Mouse (Mus musculus) urinary bladder, postnatal 14 days (tissue): ENCODE measurements around the gene Atf4.
A peak's percentile ranks its signal among the peaks of the same experiment; 100 is the strongest.

Experiments
- DNase-seq: peaks from one replicate; pipeline ENCODE4 v3.0.0; 2021; ENCODE audit warnings: low spot score

Atf4 gene

GRCm38 (mm10) chr15:80249672-80250071 lies 5.3 kb upstream of the Atf4 start:
- no peak for DNase-seq

DNA sequence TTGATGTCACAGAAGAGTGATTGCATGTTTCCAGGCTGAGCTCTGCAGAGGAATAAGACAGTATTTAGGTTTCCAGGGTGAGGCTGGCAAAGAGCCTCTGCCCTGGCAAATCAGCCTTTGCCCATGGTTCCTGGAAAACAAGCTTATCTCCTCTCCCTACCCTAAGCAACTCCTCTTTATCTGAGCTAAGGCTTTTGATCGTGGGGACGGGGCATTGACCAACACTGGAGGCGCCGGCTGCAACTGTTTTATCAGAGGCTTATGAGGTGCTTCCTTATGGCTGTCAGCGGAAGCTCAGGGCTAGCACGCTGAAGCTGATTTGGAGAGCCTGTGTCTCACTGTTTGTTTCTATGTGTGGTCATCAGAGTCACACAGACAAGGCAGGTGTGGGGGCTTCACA lies 4.4 kb upstream of the Atf4 start:
- no peak for DNase-seq

DNA sequence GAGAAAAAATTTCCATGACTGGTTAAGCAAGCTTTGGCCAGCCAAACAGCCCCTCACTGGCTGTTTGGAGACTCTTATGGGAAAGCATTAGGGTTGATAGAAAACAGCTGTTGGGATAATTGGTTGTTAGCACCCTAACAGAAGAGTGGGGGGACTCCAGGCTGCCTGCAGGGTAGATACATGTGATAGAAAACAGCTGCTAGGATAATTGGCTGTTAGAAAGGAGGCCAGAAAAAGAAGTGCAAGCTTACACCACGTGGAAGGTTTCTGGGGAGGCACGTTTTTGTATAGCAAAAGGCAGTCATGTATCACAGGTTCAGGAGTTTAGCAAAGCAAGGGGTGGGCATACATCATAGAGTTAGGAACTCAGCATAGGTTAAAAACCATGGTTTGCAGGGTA lies 1.5 kb upstream of the Atf4 start:
- DNase-seq, result no peak

GRCm38 (mm10) chr15:80254207-80254606 lies 777 bp upstream of the Atf4 start:
- peak; percentile 63 for DNase-seq

DNA sequence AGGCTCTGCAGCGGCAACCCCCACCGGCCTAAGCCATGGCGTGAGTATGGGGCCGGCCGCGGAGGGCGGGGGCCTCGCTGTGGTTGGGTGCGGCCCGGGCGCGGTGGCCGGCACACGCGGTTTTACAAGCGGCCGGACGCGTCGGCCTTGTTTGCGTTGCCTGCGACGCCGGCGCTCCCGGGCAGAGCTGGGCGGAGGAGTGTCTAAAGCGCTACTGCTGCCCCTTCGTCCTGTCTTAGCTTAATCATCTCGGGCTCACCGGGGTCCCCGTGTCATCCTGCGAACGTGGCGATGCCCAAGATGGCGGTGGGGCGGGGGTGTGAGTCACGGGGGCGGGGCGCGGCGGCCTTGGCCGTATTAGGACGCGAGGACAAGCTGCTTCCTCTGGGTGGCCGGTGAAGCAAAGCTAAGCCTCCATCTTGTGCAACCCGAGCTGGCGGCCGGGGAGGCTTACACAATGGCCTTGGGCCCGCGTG lies 700 bp downstream of the Atf4 start:
- DNase-seq, result peak; percentile 85

DNA sequence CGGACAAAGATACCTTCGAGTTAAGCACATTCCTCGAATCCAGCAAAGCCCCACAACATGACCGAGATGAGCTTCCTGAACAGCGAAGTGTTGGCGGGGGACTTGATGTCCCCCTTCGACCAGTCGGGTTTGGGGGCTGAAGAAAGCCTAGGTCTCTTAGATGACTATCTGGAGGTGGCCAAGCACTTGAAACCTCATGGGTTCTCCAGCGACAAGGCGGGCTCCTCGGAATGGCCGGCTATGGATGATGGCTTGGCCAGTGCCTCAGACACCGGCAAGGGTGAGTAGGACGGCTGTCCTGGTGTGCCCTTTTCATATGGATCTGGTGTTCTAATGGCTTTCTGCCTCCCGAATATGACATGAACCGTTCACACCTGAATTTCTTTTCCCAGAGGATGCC lies 1.3 kb downstream of the Atf4 start:
- DNase-seq, result no peak

GRCm38 (mm10) chr15:80256656-80257601 lies 1.9 kb downstream of the Atf4 start:
- no peak for DNase-seq

GRCm38 (mm10) chr15:80257602-80258239 lies 2.7 kb downstream of the Atf4 start:
- DNase-seq, result peak; percentile 29

DNA sequence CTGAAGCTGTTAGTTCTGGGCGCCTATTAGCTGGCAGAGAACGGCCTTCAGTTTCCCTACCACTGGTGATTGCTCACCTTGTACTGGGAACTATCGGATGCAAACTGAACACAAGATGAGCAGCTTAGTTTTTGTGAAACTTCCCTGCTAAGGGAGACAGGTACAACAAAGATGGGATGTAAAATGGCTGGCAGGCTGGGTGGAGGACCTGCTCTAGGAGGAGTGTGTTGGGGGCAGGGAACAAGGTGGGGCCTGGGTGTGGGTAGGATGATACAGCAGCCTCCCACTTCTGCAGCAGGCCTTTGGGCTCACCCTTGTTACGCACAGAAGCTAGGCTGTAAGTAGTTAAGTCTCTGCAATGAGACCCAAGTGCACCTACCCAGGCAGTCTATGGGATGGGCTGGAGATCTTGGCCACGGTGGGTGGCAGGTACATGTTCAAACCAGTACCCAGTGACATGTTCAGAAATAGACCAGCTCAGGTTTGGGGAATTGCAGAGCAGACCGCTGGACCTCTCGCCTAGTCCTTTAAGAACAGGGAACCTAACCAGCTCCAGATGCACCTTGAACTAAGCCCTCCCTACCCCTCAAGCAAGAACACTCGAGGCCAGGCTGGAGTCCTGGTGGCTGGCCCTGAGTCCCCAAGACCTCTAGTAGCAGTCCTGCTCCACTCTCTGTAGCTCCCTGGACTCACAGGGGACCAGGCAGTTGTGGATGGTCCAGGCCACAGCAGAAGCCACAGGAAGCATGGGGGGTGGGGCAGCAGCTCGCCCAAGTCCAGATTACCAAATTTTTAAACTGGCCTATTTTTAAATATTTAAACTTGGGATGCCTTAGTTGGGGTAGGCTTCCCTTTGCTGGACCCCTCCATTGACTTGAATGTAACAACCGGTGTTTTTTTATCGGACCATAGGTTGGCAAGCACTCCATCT lies 3.5 kb downstream of the Atf4 start:
- no peak for DNase-seq

DNA sequence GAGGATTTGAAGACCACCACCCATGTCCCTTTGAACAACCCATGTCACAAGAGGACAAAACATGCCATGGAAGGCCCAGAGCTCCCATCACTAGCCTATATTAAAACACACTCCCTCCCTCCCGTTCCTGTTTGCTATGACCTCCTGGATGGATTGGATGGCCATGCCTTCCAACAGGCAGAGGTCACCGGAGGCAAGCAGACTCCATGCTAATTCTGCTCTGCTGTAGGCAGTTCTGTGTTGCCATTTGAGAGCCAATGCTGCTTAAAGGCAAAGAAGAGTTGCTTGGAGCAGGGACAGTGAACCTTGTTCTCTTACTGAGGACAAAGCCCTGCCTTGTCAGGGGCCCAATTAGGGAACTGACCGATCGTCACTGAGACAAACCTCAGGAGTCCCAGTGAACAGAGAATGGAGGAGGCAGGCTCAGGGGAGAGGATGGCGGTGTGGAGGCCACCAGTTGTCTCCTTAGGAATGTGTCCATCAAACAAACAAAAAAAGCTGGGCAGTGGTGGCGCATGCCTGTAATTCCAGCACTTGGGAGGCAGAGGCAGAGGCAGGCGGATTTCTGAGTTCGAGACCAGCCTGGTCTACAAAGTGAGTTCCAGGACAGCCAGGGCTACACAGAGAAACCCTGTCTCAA lies 4.5 kb downstream of the Atf4 start:
- no peak for DNase-seq

DNA sequence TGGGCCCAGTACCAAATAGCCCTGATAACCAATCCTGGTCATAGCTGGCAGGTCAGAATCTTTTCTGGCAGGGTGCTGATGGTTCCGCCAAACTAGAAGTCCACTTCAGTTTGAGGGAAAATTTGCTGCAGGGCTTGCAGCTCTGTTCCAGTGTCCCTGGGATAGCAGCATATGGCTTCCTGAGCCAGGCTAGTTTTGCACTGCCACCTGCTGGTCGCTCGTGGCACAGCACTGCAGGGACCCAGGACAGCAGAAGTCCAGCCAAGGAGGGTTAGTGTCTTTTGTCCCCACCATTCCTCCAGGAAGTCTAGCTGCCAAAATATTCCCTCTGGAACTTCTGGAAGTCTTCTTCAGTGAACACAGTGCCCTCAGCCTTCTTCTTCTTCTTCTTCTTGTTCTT lies 5.7 kb downstream of the Atf4 start:
- peak; percentile 85 for DNase-seq

DNA sequence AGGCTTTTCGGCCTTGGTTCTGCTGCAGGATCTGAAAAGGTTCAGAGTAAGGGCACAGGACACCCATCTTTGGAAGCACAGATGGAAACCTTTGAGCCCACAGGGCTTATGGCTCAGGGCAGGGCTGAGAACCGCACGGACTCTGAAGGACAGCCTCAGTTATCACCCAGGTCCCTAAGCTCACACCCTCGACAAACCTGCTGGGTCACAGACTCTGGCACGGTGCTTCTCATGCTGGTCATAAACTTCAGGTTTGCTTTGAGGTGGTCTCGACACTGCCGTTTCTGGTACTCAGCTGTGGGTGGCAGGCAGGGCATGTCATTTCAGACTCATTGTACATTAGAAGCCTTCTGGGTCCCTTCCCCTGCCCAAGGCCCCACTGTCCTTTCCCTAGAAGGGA lies 6.1 kb downstream of the Atf4 start:
- DNase-seq, result no peak

DNA sequence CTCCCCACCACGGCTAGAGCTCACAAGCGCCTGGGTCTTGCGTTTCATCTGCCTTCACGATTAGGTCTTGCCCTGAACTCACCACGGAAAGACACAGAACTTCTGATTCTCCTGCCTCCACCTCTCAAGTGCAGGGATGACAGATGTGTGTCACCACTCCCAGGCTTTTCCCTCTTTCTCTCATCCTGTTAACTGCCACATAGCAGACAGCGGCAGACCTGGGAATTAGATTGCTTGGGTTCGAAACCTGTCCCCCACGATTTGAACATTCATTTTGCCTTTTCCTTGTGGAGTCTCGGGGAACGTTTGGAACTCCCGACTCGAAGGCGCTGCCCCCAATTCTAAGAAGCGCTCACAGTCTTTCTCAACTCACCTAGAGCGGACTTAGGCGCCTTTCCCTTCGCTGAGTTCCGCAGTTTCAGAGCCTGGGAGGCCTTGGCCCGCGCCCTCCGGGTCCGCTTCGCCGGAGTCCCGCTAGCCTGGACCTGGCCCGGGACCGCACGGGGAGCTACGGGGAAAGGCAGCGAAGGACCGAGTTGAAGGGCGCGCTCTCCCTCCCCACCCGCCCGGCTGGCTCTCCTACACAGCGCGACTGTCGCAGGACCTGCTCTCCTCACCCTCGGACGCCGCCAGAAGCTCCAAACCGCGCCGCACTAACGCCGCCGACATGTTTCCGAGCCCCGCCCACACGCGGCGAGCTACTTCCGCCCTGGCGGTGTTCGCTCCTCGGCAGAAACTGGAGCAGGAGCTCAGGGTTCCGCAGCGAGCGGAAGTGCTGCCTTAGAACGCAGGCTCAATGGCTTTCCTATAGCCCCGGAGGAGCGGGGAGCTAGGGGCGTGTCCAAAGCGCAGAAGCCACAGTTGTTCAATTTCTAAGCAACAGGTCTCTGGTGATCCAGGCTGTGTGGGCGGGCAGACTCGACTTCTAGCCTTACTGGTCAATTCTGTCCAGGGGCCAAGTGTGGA lies 8.9 kb downstream of the Atf4 start, which contains the start of gene Rps19bp1:
Rps19bp1 (minus strand) TSS at position 706 of the 966 bp plus-strand sequence.
- peak; percentile 89 for DNase-seq

DNA sequence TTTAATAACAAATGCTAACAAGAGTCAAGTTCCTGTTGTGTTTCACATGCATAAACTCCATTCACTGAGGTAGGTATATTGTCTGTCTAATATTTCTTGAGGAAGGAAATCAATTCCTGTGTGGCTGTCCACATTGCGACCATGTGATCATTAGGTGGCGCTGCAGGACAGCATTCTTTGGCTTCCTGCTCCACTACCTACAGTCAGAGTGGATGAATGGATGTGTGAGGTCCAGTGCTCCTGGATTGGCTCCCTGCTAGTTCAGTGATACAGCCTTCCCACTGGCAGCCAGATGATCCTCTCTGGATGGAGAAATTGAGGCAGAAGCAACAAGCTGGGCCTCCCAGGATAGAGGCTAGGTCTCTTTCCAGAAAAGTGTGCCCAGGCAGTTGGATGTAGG lies 11.3 kb downstream of the Atf4 start:
- peak; percentile 83 for DNase-seq

GRCm38 (mm10) chr15:80271858-80272396 lies 16.9 kb downstream of the Atf4 start:
- DNase-seq, result no peak

DNA sequence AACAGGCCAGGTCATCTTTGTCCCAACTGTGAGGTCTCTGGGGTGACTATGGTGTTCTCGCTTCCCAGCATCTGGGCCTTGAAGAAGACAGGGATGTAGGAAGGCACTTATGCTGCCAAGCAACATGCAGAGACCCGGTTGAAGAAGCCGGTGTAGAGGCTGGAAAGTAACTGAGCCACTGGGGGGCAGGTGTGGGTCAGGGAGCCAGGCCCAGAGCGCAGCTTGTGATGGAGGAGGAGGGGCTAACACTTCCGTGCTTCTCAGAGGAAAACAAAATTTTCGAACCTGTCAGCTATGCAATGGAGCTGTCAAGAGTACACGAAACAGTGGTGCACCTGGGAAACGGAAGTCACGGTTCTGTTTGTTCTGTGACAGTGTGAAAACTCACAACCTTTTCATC lies 22.1 kb downstream of the Atf4 start:
- DNase-seq, result no peak

- peak; percentile 68 for DNase-seq
These were observed 22.6 kb downstream of the Atf4 start for GRCm38 (mm10) chr15:80277625-80278024.

DNA sequence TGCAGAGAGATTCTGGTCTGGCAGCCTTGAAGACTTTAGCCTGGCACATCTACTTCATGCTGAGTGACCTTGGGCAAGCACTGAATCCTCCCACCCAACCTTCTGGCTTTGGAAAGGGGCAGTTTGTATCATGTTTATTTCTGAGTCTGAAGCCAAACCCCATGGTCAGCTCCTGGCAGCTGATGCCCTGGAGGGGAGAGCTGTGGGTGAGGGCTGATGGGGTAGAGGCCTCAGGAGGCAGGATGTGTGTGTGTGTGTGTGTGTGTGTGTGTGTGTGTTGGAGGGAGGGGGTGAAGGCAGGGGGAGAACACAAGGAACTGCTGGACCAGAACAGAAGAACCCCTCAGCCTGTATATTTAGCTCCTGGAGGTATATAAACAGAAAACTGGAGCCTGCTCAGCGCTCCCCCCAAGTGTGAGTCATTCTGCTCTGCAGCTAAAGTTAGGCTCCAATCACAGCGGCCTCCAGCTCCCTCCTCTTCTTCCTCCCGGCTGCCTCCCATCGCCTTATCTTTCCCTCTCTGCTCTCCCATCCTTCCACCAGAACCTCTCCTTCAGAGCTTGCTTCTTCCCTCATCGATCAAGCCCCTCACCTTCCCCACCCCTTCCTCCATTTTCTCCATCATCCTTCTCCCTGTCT lies 23.3 kb downstream of the Atf4 start:
- no peak for DNase-seq

DNA sequence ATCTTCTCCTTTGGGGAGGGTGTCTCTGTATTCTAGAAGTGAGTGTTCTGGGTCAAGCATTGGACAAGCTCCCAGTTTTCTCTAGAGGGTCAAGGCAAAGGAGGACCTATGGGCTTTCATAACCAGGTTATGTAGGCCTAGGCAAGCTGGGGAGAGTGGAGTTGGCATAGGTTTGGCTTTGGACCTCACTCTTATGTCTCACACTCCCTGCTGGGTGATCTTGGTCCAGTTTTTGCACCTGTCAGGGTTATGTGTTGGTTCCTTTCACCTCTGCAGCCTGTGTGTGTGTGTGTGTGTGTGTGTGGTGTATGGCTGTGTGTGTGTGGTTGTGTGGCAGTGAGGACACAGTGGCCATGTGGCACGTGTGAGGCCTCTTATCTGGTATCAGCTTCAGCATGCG lies 24.1 kb downstream of the Atf4 start:
- no peak for DNase-seq

GRCm38 (mm10) chr15:80280646-80281045 lies 25.7 kb downstream of the Atf4 start:
- no peak for DNase-seq
